Mouse (Mus musculus) midbrain, embryonic 16.5 days (tissue): ENCODE measurements around the gene Ubqln4. TPM values are rescaled to one million over a fixed set of nuclear protein-coding genes. Genes with fewer than 3 reads are reported as not detected.
A peak's percentile ranks its signal among the peaks of the same experiment; 100 is the strongest.

Experiments used
- ATAC-seq: fragments of 200-750 bp; cut with Nextera tagmentation; 2 replicates; pipeline ENCODE4 v1.8.0; 2017; ENCODE audit warnings: moderate TSS enrichment
- H3K27ac ChIP-seq: fragments of 300-500 bp; sonication (generic); 2 replicates; pipeline ENCODE4 v1.5.1; 2014; ENCODE audit warnings: mild to moderate bottlenecking, low read length, mixed read lengths
- H3K27me3 ChIP-seq: fragments of 300-500 bp; sonication (generic); 2 replicates; pipeline ENCODE4 v1.6.1; 2014; ENCODE audit warnings: low read depth, low read length, mixed read lengths; ENCODE audit not compliant: control insufficient read depth, insufficient read depth
- H3K36me3 ChIP-seq: fragments of 300-500 bp; sonication (generic); 2 replicates; pipeline ENCODE4 v1.6.1; 2014; ENCODE audit warnings: mild to moderate bottlenecking, low read length, moderate library complexity, mixed read lengths; ENCODE audit not compliant: control insufficient read depth, insufficient read depth
- H3K4me1 ChIP-seq: fragments of 300-500 bp; sonication (generic); 2 replicates; pipeline ENCODE4 v1.6.1; 2014; ENCODE audit warnings: mild to moderate bottlenecking, low read length, mixed read lengths; ENCODE audit not compliant: control insufficient read depth, insufficient read depth
- H3K4me2 ChIP-seq: fragments of 300-500 bp; sonication (generic); 2 replicates; pipeline ENCODE4 v1.6.1; 2014; ENCODE audit warnings: mild to moderate bottlenecking, low read length, mixed read lengths
- H3K4me3 ChIP-seq: fragments of 300-500 bp; sonication (generic); 2 replicates; pipeline ENCODE4 v1.5.1; 2014; ENCODE audit warnings: low read depth, mild to moderate bottlenecking, low read length, moderate library complexity, mixed read lengths
- H3K9ac ChIP-seq: fragments of 300-500 bp; sonication (generic); 2 replicates; pipeline ENCODE4 v1.6.1; 2014; ENCODE audit warnings: low read depth, low read length, mixed read lengths
- H3K9me3 ChIP-seq: fragments of 300-500 bp; sonication (generic); replicated peaks from 2 replicates; pipeline ENCODE4 v1.6.1; 2014; ENCODE audit warnings: mild to moderate bottlenecking, low read length, mixed read lengths; ENCODE audit not compliant: control insufficient read depth, poor library complexity, severe bottlenecking
- WGBS: fragments of 180-500 bp; shearing (Covaris S2); extraction: QIAGEN DNeasy Blood & Tissue Kit; methylation state at CpG from one replicate; pipeline ENCODE4 v1.1.7; 2014; 5-methylcytosine and 5-hydroxymethylcytosine counted together
- polyA plus RNA-seq: library from polyadenylated mRNA; unstranded; fragments of >200 nt; fragmentation: Nextera tagmentation; extraction: Ambion mirVana; gene quantifications from 2 replicates; pipeline ENCODE4 v1.2.1, GENCODE M21; 2015

Gene Ubqln4
- polyA plus RNA-seq, 1 experiment from 2014 or later: 41.3 TPM

DNA sequence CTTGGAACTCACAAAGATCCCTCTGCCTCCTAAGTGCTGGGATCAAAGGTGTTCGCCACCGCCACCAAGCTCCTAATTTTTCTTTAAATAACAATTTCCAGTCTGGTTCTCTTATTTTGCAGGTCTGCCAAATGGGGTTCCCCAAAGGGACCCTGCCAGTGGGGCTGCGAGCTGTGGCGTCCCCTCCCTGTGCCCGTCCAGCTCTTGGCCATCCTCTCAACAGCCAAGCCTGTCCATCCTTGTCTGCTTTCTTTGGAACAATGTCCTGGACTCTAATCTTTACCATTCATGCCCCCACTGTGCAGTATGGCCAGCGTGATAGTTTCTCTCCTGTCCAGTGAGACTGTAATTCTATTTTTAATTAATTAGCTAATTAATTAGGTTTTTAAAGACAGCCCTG is 32.4 kb upstream of the Ubqln4 start:
- 91% methylated on average over 6 of the region's 6 CpGs for WGBS
- Histone ChIP-seq H3K4me1 (peaks cover 6% of the 10 kb centered on the region), H3K4me2 (no peak overlapping the region), H3K27me3 (no peaks in the 10 kb centered on the region), H3K4me3 (no peak overlapping the region), H3K9ac (no peak overlapping the region), H3K9me3 (no peaks in the 10 kb centered on the region), H3K27ac (no peak overlapping the region), H3K36me3 (no peaks in the 10 kb centered on the region; the same call in 1 of the 2 replicates)
- no peak for ATAC-seq

DNA sequence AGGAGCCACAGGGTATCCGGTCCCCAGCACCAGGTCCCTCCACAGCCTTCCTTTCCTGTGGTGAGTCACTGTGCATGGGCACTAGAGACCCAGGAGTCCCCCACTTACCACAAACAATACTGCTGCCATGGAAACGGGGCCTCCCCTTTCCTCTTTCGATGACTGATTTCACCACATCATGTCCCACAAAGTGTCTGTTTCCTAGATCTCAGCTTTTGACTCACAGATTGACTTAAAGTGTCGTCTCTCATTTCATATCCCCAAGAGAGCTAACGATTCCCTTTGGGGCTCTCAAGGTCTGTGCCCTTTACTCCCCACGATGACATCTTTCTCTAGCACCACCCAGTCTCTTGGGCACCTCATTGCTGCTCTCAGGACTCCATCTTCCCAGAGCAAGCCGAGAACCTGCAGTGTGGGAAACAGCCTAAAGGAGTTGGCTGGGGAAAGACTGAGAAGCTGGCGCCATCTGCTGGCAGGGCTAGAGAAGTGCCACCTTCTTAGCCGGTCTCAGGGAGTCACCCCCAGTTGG is 31.7 kb upstream of the Ubqln4 start:
- ATAC-seq: no peak
- Histone ChIP-seq H3K9me3 (no peaks in the 10 kb centered on the region), H3K4me1 (peaks cover 12% of the 10 kb centered on the region), H3K27ac (no peak overlapping the region), H3K9ac (no peak overlapping the region), H3K27me3 (no peaks in the 10 kb centered on the region), H3K4me2 (no peak overlapping the region), H3K4me3 (no peak overlapping the region), H3K36me3 (no peaks in the 10 kb centered on the region; the same call in 1 of the 2 replicates)
- 28% methylated on average over 9 of the region's 9 CpGs for WGBS

DNA sequence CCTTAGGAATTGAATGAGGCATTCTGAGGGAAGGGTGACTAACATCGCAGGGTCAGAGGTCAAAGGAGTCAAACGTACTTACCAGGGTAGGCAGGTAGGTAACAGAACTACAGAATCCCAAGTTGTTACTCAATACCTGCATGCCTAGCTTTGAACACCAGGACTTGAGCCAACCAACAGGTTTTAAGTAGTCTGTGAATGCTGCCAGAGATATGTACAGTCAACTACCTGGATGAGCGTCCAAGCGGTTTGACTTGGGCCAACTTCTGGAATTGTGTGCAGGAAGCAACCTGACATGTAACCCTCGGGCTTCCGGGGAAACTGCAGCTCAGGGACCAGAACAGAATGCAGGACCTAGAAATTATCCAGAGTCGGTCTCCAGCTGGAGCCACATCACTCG is 30.5 kb upstream of the Ubqln4 start:
- ATAC-seq: no peak
- peaks cover 21% of the 10 kb centered on the region for H3K4me1 ChIP-seq
- WGBS: 90% methylated on average over 8 of the region's 8 CpGs
- no peak overlapping the region for H3K9ac ChIP-seq
- H3K27me3 ChIP-seq: no peaks in the 10 kb centered on the region
- no peak overlapping the region for H3K27ac ChIP-seq
- no peaks in the 10 kb centered on the region for H3K9me3 ChIP-seq
- no peak overlapping the region for H3K4me2 ChIP-seq
- H3K4me3 ChIP-seq: no peak overlapping the region
- H3K36me3 ChIP-seq: no peaks in the 10 kb centered on the region; the same call in 1 of the 2 replicates

DNA sequence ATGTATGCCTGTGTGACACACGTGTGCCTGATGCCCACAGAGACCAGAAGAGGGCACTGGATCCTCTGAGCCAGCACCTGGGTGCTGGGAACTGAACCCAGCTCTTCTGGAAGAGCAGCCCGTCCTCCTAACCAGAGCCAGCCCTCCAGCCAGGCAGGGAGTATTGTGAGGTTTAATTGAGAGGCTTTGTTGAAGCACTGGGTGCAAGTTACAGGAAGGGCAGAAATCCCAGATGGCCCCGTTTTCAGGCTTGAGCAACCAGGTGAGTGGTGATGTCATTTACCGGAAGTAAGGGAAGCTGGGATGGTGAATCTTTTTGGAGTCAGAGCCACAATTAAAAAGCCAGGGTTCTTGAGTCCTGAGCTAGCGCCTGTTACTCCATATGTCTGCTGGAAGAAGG is 28.5 kb upstream of the Ubqln4 start:
- no peak for ATAC-seq
- H3K4me2 ChIP-seq: no peak overlapping the region

DNA sequence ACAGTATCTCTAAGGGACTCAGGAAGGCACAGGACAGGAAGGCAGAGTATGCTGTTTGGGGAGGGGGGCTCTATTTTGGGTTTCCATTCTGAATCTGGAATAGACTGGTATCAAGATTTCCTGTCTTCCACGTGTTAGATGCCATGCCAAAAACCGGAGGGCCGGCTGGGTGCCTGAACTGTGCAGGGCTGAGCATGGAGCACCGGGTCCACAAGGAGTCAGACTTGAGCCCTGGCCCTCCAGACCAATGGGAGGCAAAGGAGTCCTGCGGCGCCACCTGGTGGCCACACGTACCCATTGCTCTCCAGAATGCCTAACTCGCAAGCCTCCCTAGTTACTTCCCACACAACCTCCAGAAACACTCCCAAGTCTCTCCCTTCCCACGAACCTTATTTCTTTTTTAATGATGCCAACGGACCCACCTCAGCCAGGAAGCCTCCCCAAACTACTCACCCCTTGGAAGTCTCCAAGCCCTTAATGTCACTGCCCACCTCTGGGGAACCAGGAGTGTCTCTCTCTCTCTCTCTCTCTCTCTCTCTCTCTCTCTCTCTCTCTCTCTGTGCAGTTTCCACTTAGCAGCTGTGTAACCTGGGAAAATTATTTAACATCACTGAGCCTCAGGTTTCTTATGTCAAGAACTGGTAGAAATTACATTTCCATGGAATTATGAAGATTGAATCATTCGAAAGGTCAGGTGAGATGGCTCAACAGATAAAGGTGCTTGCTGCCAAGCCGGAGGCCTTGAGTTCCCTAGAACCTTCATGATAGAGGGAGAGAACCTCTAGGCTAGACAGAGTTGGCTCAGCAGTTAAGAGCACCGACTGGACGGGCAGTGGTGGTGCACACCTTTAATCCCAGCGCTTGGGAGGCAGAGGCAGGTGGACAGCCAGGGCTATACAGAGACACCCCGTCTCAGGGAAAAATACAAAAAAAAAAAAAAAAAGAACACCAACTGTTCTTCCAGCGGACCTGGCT is 27.1 kb upstream of the Ubqln4 start:
- peak overlapping the region; percentile 40 for H3K4me2 ChIP-seq
- peak overlapping the region; percentile 7; the same call in 1 of the 2 replicates for H3K4me3 ChIP-seq
- no peaks in the 10 kb centered on the region; the same call in 1 of the 2 replicates for H3K36me3 ChIP-seq
- WGBS: 33% methylated on average over 17 of the region's 17 CpGs
- H3K9me3 ChIP-seq: no peaks in the 10 kb centered on the region
- ATAC-seq: peak; percentile 76
- no peak overlapping the region for H3K27ac ChIP-seq
- 0 out of 2 replicates have a peak overlapping the region, but pooled peaks have one; percentile 37 for H3K9ac ChIP-seq
- H3K4me1 ChIP-seq: peaks cover 46% of the 10 kb centered on the region
- H3K27me3 ChIP-seq: no peaks in the 10 kb centered on the region

More for the DNA sequence above, 28.5 kb upstream of the Ubqln4 start:
- Histone ChIP-seq H3K36me3 (no peaks in the 10 kb centered on the region; the same call in 1 of the 2 replicates), H3K9me3 (no peaks in the 10 kb centered on the region), H3K27ac (no peak overlapping the region), H3K9ac (no peak overlapping the region), H3K27me3 (no peaks in the 10 kb centered on the region), H3K4me3 (no peak overlapping the region), H3K4me1 (peaks cover 40% of the 10 kb centered on the region)
- 93% methylated on average over 5 of the region's 5 CpGs for WGBS

DNA sequence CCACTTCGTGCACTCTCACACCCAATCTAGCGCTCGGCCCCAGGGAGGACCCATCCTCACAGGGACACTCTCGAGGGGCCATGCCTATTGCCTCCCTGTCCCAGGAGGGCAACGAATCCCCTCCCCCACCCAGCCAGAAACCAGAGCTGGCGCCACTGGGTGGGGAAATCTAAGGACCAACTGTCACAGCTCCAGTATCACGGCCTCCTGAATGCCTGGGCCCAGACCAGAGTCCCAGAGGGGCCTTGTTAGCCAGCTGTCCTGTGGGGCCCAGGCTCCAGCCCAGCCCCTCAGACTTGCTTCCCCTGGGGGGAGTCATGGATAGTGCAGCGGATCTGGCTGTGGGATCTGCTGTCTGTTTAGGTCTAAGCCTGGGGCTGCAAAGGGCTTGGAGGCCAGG is 26.0 kb upstream of the Ubqln4 start:
- Histone ChIP-seq H3K9ac (peak overlapping the region; percentile 58), H3K4me1 (peaks cover 46% of the 10 kb centered on the region), H3K27me3 (no peaks in the 10 kb centered on the region), H3K27ac (peak overlapping the region; percentile 26; the same call in 1 of the 2 replicates), H3K4me2 (peak overlapping the region; percentile 44), H3K9me3 (no peaks in the 10 kb centered on the region), H3K36me3 (no peaks in the 10 kb centered on the region; the same call in 1 of the 2 replicates), H3K4me3 (peak overlapping the region; percentile 3; the same call in 1 of the 2 replicates)
- WGBS: 26% methylated on average over 8 of the region's 8 CpGs
- ATAC-seq: no peak

DNA sequence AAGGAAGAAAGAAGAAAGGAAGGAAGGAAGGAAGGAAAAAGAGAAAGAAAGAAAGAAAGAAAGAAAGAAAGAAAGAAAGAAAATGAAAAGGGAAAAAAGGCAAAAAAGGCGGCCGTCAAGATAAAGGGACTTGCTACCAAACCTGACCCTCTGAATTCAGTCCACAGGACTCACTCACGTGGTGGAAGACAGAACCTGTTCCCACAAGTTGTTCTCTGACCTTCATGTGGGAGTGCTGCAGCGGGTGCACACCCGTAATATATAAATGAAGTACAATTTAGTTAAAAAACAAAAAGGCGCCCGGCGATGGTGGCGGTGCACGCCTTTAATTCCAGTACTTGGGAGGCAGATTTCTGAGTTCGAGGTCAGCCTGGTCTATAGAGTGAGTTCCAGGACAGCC is 24.9 kb upstream of the Ubqln4 start:
- WGBS: 83% methylated on average over 11 of the region's 11 CpGs
- H3K9ac ChIP-seq: no peak overlapping the region
- no peaks in the 10 kb centered on the region for H3K9me3 ChIP-seq
- no peak overlapping the region for H3K4me3 ChIP-seq
- no peaks in the 10 kb centered on the region for H3K27me3 ChIP-seq
- H3K27ac ChIP-seq: no peak overlapping the region
- peaks cover 46% of the 10 kb centered on the region for H3K4me1 ChIP-seq
- H3K4me2 ChIP-seq: peak overlapping the region; percentile 93; the same call in 1 of the 2 replicates
- no peaks in the 10 kb centered on the region for H3K36me3 ChIP-seq
- no peak for ATAC-seq

DNA sequence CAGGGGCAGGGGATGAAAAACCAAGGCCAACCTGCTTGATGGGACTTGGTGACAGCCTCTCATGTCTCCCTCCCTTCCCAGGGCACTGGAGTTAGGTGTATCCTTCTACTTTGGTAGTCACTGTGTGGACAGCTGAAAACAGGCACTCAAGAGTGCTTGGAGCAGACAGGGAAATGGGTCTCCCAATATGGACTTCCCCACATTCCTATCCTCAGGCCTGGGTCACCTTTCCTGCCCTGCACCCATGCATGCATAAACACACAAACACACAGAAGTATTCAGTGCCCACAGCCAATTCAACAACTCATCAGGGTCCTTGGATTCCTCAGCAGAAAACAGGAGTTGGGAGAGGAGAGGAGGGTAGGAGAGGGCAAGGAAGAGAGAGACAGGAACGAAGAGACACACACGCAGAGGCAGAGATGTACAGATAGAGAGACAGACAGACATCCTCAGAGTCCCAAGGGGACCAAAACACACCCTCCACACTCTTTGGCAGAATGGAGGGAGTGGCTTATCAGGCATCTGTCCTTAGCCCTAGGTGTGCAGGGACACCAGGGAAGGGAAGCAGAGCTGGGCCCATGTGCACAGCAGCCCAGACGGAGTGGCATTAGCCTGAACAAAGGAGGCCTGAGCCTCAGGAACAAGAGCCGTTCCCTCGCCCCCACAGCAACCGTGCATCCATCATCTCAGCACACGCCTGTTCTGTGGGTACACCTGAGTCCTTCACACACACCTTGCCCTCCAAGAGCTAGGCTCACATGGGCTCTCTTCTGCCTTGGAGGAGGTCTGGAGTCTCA is 24.2 kb upstream of the Ubqln4 start:
- Histone ChIP-seq H3K9ac (peak overlapping the region; percentile 100), H3K9me3 (no peaks in the 10 kb centered on the region), H3K4me3 (peak overlapping the region; percentile 60), H3K36me3 (no peaks in the 10 kb centered on the region), H3K27ac (peak overlapping the region; percentile 99), H3K4me1 (peaks cover 49% of the 10 kb centered on the region), H3K27me3 (no peaks in the 10 kb centered on the region), H3K4me2 (peak overlapping the region; percentile 93)
- no peak for ATAC-seq
- WGBS: 8% methylated on average over 7 of the region's 7 CpGs
